Mouse (Mus musculus) heart, adult 2 months (tissue): Measurements from ENCODE around the gene Mkln1.

ENCODE experiments used
- CTCF ChIP-seq: fragments of 200-600 bp; IDR thresholded peaks from 2 replicates; pipeline ENCODE4 v1.8.1; 2022; ENCODE audit warnings: antibody characterized with exemption, mild to moderate bottlenecking, moderate library complexity
- EP300 ChIP-seq: fragments of 200-500 bp; IDR thresholded peaks from 2 replicates; pipeline ENCODE4 v1.6.1; 2011; ENCODE audit warnings: low read depth, low read length, control low read depth; ENCODE audit not compliant: insufficient read depth

GRCm38 (mm10) chr6:31500691-31501090 lies 102.2 kb downstream of the Mkln1 start:
- no peak for TF ChIP-seq CTCF
- no peak for TF ChIP-seq EP300
